Mouse (Mus musculus): ENCODE measurements at regions not wholly inside any gene's neighbourhood (a gene's known extent, or its start where the extent isn't known, plus 50 kb on each side); places are given as distances from the start of the nearest gene placed in this dataset.

DNA sequence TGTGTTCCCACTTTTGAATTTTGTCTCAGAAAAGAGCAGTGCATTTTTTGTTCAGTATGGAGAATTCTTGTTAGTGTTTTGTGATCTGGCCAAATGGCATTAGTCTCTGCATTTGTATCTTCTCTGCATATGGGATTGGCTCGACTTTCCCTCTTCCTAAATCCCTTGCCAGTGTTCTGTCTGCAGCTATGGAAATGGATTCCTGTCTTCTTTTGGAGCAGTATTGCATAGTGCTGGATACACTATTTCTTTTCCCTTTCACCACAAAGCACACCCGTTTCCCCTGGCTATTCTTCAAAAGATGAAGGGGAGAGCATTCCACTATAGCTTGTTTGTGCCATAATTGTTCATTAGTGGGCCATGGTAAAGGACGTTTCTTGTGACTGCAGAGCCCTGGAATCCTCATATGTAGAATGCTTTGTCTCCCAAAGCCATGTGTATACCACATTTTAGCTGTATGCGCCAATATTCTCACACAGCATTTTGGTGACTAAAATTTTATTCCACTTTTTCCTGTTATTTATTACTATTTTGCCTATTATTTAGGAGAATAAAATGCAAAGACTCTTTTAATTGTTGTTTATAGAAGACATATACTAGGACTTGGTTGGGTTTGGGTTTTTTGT lies 197.8 kb downstream of the Hs3st1 start:
- Histone ChIP-seq H3K36me3 (ENCODE audit: control insufficient read depth, insufficient read depth, low read length) (no peaks in the 10 kb centered on the region), H3K27ac (ENCODE audit: low read depth, low read length) (no peak overlapping the region), H3K4me2 (ENCODE audit: low read depth, low read length) (no peak overlapping the region), H3K9ac (replicated peaks; ENCODE audit: low read depth, low read length) (no peak overlapping the region), H3K9me3 (ENCODE audit: control insufficient read depth, low read length) (no peaks in the 10 kb centered on the region), H3K4me3 (ENCODE audit: low read depth, low read length) (no peak overlapping the region), H3K4me1 (ENCODE audit: control insufficient read depth, insufficient read depth, low read length) (no peaks in the 10 kb centered on the region), H3K27me3 (ENCODE audit: control insufficient read depth, insufficient read depth, low read length) (no peaks in the 10 kb centered on the region)
- WGBS, result 76% methylated on average over 4 of the region's 4 CpGs
- no peak for ATAC-seq (ENCODE audit: low read depth)

DNA sequence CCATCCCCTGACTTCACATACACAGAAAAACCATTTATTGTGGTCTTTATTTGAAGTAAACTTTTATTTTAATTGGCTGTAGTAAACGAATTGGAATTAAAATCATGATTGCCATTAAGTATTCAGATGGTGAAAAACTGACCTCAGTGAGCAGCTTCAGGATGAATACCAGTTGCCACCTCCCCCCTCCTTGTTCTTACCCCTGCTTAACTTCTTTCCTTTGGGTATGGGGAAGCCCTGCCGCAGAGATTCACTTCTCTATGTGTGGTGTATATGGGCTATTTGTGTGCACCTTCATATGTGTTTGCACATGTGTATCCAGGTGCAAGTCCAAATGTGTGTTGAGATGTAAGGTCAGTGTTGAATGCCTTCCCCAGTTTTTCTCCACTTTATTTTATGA lies 218.2 kb downstream of the Hs3st1 start:
- no peak for ATAC-seq (ENCODE audit: low read depth)
- no peak overlapping the region for H3K4me3 ChIP-seq (ENCODE audit: low read depth, low read length)
- no peak overlapping the region for H3K9ac ChIP-seq (replicated peaks; ENCODE audit: low read depth, low read length)
- no peaks in the 10 kb centered on the region for H3K36me3 ChIP-seq (ENCODE audit: control insufficient read depth, insufficient read depth, low read length)
- no peaks in the 10 kb centered on the region for H3K4me1 ChIP-seq (ENCODE audit: control insufficient read depth, insufficient read depth, low read length)
- no peaks in the 10 kb centered on the region for H3K9me3 ChIP-seq (ENCODE audit: control insufficient read depth, low read length)
- H3K27me3 ChIP-seq (ENCODE audit: control insufficient read depth, insufficient read depth, low read length), result no peaks in the 10 kb centered on the region
- H3K4me2 ChIP-seq (ENCODE audit: low read depth, low read length), result no peak overlapping the region
- 74% methylated on average over 2 of the region's 2 CpGs for WGBS
- no peak overlapping the region for H3K27ac ChIP-seq (ENCODE audit: low read depth, low read length)

DNA sequence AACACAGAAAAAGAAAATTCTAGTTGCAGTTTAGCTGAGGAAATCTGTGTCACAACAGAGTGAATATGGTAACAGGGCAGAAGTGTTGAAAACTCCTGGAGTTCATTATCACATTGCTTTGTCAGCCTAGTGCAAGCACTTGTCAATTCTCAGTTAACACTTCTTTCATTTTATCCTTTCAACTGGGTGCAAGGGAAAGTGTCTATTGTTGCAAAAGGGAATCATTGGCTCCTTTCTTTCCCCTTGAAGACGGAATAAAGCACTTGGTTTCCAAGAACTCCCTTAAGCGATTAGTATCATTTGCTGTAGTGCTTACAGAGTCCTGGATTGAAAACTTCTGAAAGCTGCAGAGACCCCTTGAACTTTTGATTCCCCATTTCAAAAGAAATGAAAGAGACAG lies 218.9 kb downstream of the Hs3st1 start:
- no peak for ATAC-seq (ENCODE audit: low read depth)
- Histone ChIP-seq H3K4me1 (ENCODE audit: control insufficient read depth, insufficient read depth, low read length) (no peaks in the 10 kb centered on the region), H3K27me3 (ENCODE audit: control insufficient read depth, insufficient read depth, low read length) (no peaks in the 10 kb centered on the region), H3K36me3 (ENCODE audit: control insufficient read depth, insufficient read depth, low read length) (no peaks in the 10 kb centered on the region), H3K9ac (replicated peaks; ENCODE audit: low read depth, low read length) (no peak overlapping the region), H3K27ac (ENCODE audit: low read depth, low read length) (no peak overlapping the region), H3K4me2 (ENCODE audit: low read depth, low read length) (no peak overlapping the region), H3K4me3 (ENCODE audit: low read depth, low read length) (no peak overlapping the region), H3K9me3 (ENCODE audit: control insufficient read depth, low read length) (no peaks in the 10 kb centered on the region)
- 45% methylated on average over 2 of the region's 2 CpGs for WGBS

DNA sequence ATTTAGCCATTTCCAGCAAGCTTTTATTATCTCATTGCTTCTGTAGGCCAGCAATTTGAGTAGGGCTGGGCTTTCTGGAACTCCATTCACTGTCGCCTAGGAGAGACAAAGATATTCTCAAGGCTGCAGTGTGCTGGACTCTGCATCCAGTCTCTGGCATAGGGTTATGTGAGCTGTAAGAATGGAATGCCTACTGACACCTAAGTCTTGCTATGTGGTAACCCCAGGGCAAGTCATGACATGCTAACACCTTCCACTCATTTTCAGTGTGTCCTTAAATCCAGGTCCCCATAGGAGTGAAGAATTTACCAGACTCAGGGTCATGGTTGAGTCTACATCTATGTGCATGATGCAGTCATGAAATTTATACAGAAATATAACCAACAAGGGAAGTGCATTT lies 245.0 kb downstream of the Hs3st1 start:
- Histone ChIP-seq H3K27me3 (ENCODE audit: control insufficient read depth, insufficient read depth, low read length) (no peaks in the 10 kb centered on the region), H3K9me3 (ENCODE audit: control insufficient read depth, low read length) (no peaks in the 10 kb centered on the region), H3K4me3 (ENCODE audit: low read depth, low read length) (no peak overlapping the region), H3K9ac (replicated peaks; ENCODE audit: low read depth, low read length) (no peak overlapping the region), H3K4me1 (ENCODE audit: control insufficient read depth, insufficient read depth, low read length) (no peaks in the 10 kb centered on the region), H3K36me3 (ENCODE audit: control insufficient read depth, insufficient read depth, low read length) (no peaks in the 10 kb centered on the region), H3K27ac (ENCODE audit: low read depth, low read length) (no peak overlapping the region), H3K4me2 (ENCODE audit: low read depth, low read length) (no peak overlapping the region)
- no peak for ATAC-seq (ENCODE audit: low read depth)
- WGBS, result 77% methylated on average over 1 of the region's 1 CpGs

DNA sequence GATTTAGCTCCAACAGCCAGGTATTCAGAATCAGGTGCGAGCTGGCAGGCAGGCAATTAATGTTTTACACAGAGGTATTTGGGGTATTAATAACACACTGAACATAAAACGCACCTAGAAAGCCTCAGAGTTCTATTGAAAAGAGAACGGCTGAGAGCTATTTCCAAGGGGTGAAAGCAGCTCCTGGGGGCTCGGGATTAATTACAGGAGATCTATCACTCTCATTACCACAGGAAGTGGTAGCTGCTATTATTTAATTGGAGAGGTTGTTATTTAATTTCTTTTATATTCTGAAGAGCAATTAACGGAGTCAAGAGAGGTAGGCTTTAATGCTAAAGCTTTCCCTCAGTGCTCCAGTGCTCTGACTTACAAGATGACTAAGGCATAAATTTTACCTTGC lies 272.5 kb downstream of the Hs3st1 start:
- Histone ChIP-seq H3K27me3 (ENCODE audit: control insufficient read depth, insufficient read depth, low read length) (no peaks in the 10 kb centered on the region), H3K9me3 (ENCODE audit: control insufficient read depth, low read length) (no peaks in the 10 kb centered on the region), H3K9ac (replicated peaks; ENCODE audit: low read depth, low read length) (no peak overlapping the region), H3K4me1 (ENCODE audit: control insufficient read depth, insufficient read depth, low read length) (no peaks in the 10 kb centered on the region), H3K36me3 (ENCODE audit: control insufficient read depth, insufficient read depth, low read length) (no peaks in the 10 kb centered on the region), H3K4me2 (ENCODE audit: low read depth, low read length) (no peak overlapping the region), H3K4me3 (ENCODE audit: low read depth, low read length) (no peak overlapping the region), H3K27ac (ENCODE audit: low read depth, low read length) (no peak overlapping the region)
- ATAC-seq (ENCODE audit: low read depth), result peak; percentile 51; the same call in 1 of the 2 replicates
- 51% methylated on average over 5 of the region's 5 CpGs for WGBS

DNA sequence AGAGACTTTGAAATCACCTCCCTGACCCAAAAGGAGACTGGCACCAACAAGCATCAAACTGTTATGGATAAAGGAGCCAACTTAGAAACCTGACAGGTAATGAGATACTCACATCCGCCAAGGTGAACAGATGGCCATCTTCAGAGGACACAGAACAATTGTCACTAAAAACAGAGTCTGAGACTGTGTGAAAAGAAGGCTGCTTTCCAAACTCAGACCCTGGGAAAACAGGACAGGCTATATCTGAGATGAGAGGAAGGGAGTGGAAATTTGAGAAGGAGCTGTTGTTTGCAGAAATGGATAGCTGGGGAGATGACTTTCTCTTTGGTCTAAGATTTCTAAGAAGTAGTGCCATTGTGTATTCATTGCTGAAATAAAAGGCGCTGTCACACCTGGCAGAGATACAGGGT lies 297.2 kb downstream of the Hs3st1 start:
- ATAC-seq (ENCODE audit: low read depth), result no peak
- H3K36me3 ChIP-seq (ENCODE audit: control insufficient read depth, insufficient read depth, low read length), result no peaks in the 10 kb centered on the region
- H3K9me3 ChIP-seq (ENCODE audit: control insufficient read depth, low read length), result no peaks in the 10 kb centered on the region
- no peak overlapping the region for H3K27ac ChIP-seq (ENCODE audit: low read depth, low read length)
- H3K4me2 ChIP-seq (ENCODE audit: low read depth, low read length), result no peak overlapping the region
- no peak overlapping the region for H3K4me3 ChIP-seq (ENCODE audit: low read depth, low read length)
- 91% methylated on average over 2 of the region's 2 CpGs for WGBS
- no peak overlapping the region for H3K9ac ChIP-seq (replicated peaks; ENCODE audit: low read depth, low read length)
- H3K4me1 ChIP-seq (ENCODE audit: control insufficient read depth, insufficient read depth, low read length), result no peaks in the 10 kb centered on the region
- H3K27me3 ChIP-seq (ENCODE audit: control insufficient read depth, insufficient read depth, low read length), result no peaks in the 10 kb centered on the region

DNA sequence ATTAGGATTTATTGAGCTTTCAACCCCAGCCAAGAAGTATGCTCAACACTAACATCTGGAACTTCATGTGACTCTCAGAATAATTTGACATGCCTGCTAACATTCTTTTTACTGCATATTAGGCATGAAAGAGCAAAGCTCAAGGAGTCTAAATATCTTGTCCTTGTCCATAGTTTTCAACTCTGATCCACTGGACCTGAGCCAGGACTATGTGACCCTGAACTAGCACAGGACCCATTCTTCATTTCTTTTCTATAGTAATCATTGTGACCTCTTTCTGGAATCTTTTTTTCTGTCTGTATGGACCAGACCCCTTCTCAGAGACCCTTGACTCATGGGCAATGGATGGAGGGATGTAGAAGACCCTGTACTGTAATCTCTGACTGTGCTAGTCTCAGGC lies 301.6 kb downstream of the Hs3st1 start:
- Histone ChIP-seq H3K27ac (ENCODE audit: low read depth, low read length) (no peak overlapping the region), H3K4me2 (ENCODE audit: low read depth, low read length) (no peak overlapping the region), H3K9ac (replicated peaks; ENCODE audit: low read depth, low read length) (no peak overlapping the region), H3K9me3 (ENCODE audit: control insufficient read depth, low read length) (no peaks in the 10 kb centered on the region), H3K4me1 (ENCODE audit: control insufficient read depth, insufficient read depth, low read length) (no peaks in the 10 kb centered on the region), H3K36me3 (ENCODE audit: control insufficient read depth, insufficient read depth, low read length) (no peaks in the 10 kb centered on the region), H3K4me3 (ENCODE audit: low read depth, low read length) (no peak overlapping the region), H3K27me3 (ENCODE audit: control insufficient read depth, insufficient read depth, low read length) (no peaks in the 10 kb centered on the region)
- ATAC-seq (ENCODE audit: low read depth), result no peak

DNA sequence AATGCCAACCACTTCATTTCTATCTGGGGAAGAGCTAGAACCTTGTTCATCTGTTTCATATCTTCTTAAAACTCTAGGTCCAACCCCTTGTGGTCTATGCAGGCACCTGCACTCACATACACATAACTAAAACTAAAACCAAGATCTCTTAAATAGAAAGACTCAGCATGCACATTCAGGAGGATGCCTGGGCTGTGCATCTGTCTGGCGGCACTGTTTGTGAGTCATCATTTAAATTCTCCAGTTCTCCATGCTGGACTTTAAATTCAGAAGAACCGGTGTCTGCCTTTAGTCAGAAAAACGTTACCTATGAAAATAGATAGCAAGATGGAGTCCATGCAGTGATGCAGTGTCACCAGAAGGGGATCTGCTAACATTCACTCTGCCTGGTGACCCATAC lies 314.5 kb downstream of the Hs3st1 start:
- ATAC-seq (ENCODE audit: low read depth), result no peak
- H3K27me3 ChIP-seq (ENCODE audit: control insufficient read depth, insufficient read depth, low read length), result no peaks in the 10 kb centered on the region
- H3K36me3 ChIP-seq (ENCODE audit: control insufficient read depth, insufficient read depth, low read length), result no peaks in the 10 kb centered on the region
- H3K4me1 ChIP-seq (ENCODE audit: control insufficient read depth, insufficient read depth, low read length), result no peaks in the 10 kb centered on the region
- H3K4me2 ChIP-seq (ENCODE audit: low read depth, low read length), result no peak overlapping the region
- no peaks in the 10 kb centered on the region for H3K9me3 ChIP-seq (ENCODE audit: control insufficient read depth, low read length)
- no peak overlapping the region for H3K4me3 ChIP-seq (ENCODE audit: low read depth, low read length)
- H3K9ac ChIP-seq (replicated peaks; ENCODE audit: low read depth, low read length), result no peak overlapping the region
- H3K27ac ChIP-seq (ENCODE audit: low read depth, low read length), result no peak overlapping the region
- 90% methylated on average over 3 of the region's 3 CpGs for WGBS

DNA sequence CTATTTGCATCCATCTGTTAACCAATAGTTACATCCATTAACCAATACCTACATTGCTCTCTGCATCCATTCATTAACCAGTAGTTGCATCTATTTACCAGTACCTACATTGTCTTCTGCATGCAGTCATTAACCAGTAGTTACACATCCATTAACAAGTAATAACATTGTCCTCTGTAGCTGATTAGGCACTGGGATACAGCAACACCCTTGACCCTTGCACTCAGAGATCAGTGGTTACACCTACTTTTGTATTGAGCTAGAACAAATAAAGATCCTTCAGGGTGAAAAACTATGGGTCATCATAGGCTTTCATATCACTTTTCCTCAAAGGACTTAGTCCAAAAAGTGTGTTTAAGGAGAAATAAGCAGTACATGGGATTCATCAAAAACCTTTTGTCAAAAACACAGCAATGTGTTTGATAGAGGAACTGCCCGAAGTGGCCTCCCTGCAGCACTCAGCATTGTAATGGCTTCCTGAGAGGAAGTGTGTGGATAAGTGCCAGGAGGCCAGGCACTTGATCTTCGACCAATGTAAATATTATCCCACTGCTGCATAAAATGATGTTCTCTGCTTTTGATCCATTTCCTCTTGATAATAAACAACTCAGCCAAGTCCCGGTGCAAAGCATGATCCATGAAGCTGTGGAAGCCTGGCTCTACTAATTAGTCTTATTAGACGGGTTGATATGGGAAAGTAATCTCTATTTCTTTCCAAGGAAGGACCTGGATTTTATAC lies 317.6 kb downstream of the Hs3st1 start:
- H3K27ac ChIP-seq (ENCODE audit: low read depth, low read length), result no peak overlapping the region
- 73% methylated on average over 4 of the region's 4 CpGs for WGBS
- no peaks in the 10 kb centered on the region for H3K27me3 ChIP-seq (ENCODE audit: control insufficient read depth, insufficient read depth, low read length)
- H3K9ac ChIP-seq (replicated peaks; ENCODE audit: low read depth, low read length), result no peak overlapping the region
- H3K4me1 ChIP-seq (ENCODE audit: control insufficient read depth, insufficient read depth, low read length), result no peaks in the 10 kb centered on the region
- no peaks in the 10 kb centered on the region for H3K36me3 ChIP-seq (ENCODE audit: control insufficient read depth, insufficient read depth, low read length)
- no peak overlapping the region for H3K4me2 ChIP-seq (ENCODE audit: low read depth, low read length)
- ATAC-seq (ENCODE audit: low read depth), result no peak
- H3K9me3 ChIP-seq (ENCODE audit: control insufficient read depth, low read length), result no peaks in the 10 kb centered on the region
- H3K4me3 ChIP-seq (ENCODE audit: low read depth, low read length), result no peak overlapping the region

Data from neural tube, embryonic 14.5 days (tissue).